Mouse (Mus musculus): ENCODE results near the gene Tnr.

- TF ChIP-seq POLR2A (IDR thresholded peaks at IDR 0.05; ENCODE audit: low read depth, low read length): no peak
- TF ChIP-seq CTCF (IDR thresholded peaks at IDR 0.05; ENCODE audit: extremely low read depth, insufficient read depth, insufficient read length, insufficient replicate concordance): no peak
Measured at GRCm38 (mm10) chr1:159953526-159953925, 430.0 kb downstream of the Tnr start.
